Mouse (Mus musculus): Measurements from ENCODE around the gene Nr2f1.

DNA sequence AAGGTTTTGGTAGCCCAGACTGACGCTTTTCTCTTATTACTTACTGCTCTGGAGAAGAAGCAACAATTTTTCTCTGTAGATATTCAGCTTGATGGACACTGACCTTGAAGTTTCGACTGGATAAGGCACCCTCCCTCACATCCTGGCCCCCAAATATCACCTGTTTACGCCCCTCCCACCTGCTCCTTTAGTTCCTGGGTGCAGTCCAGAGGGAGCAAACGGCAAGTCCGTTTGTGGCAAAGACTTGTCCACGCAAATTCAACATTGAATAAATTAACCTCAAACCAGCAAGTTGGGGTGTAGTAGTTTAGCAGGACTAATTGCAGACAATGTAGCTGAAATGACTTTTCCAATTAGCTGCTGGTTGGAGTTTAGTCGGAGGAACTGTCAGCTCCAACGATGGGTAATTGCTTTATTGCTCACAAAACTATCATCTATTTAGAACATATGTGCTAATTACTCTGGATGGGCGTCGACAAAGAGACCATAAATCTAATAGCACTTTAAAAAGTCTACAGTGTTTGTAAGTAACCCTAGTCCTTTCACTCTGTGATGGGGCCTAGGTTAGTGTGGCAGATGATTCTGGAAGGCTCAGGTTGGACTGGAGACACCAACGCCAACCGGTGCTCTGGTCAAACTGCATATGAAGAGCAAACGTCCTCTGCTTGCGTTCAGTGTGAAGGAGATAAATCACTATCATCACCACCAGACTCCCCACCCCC, 9.3 kb upstream of the Nr2f1 start:
- TF ChIP-seq CTCF (conservative IDR thresholded peaks at IDR 0.05; ENCODE audit: insufficient read depth, insufficient read length, low read depth, low read length) (no peak), POLR2A (IDR thresholded peaks at IDR 0.05; ENCODE audit: low read depth, low read length) (no peak)

Data from kidney, adult 2 months (tissue).